ENCODE assay signal across 26 mouse cellular contexts in genomic region chr8:87818506-87818905, GRCm38 (mm10).
DNase-seq lines count a peak whose midpoint lies in the region; ATAC-seq and TF ChIP-seq lines count a peak whose summit lies in the region.
"Had no signal": no experiment of that assay in that cellular context is flagged by ENCODE, and none has a peak within 500 bp of the region (broad histone marks: within the 10 kb centered on the region; RNA-seq: fewer than 3 reads in every experiment).

No protein-coding gene starts in this region.

- H3K4me2 ChIP-seq in midbrain, postnatal 0 days (ENCODE audit: low read depth, low read length, poor library complexity, severe bottlenecking): no peak overlapping the region
- H3K4me2 ChIP-seq in lung, postnatal 0 days (replicated peaks; ENCODE audit: low read depth, low read length): no peak overlapping the region
- H3K4me2 ChIP-seq in heart, embryonic 12.5 days: no peak overlapping the region
- H3K4me2 ChIP-seq: embryonic facial prominence, embryonic 13.5 days; heart, embryonic 15.5 days; limb, embryonic 13.5 days; lung, embryonic 14.5 days had no signal

- H3K4me3 ChIP-seq in midbrain, embryonic 10.5 days: no peak overlapping the region
- no peak overlapping the region for H3K4me3 ChIP-seq in midbrain, postnatal 0 days (ENCODE audit: low read depth, low read length)
- no peak overlapping the region for H3K4me3 ChIP-seq in lung, postnatal 0 days (ENCODE audit: low read depth, low read length)
- no peak overlapping the region for H3K4me3 ChIP-seq in heart, embryonic 12.5 days
- H3K4me3 ChIP-seq: embryonic facial prominence, embryonic 13.5 days; erythroblast, embryonic 14.5 days; gastrocnemius, adult 2 months; heart, embryonic 15.5 days; layer of hippocampus, adult 2 months; limb, embryonic 13.5 days had no signal

- H3K27ac ChIP-seq in midbrain, embryonic 10.5 days (replicated peaks): peak overlapping the region; percentile 25; the same call in 1 of the 2 replicates
- no peak overlapping the region for H3K27ac ChIP-seq in midbrain, postnatal 0 days (ENCODE audit: low read depth, low read length)
- H3K27ac ChIP-seq in lung, postnatal 0 days (ENCODE audit: low read length): no peak overlapping the region
- H3K27ac ChIP-seq in heart, embryonic 12.5 days (ENCODE audit: poor library complexity, severe bottlenecking): no peak overlapping the region
- H3K27ac ChIP-seq: embryonic facial prominence, embryonic 13.5 days; gastrocnemius, adult 2 months; heart, embryonic 15.5 days; layer of hippocampus, adult 2 months; limb, embryonic 13.5 days; liver, embryonic 14.5 days had no signal

- no peak overlapping the region for H3K9ac ChIP-seq in midbrain, postnatal 0 days (replicated peaks; ENCODE audit: low read length, poor library complexity, severe bottlenecking)
- H3K9ac ChIP-seq in lung, postnatal 0 days (replicated peaks; ENCODE audit: low read depth): no peak overlapping the region
- H3K9ac ChIP-seq in heart, embryonic 12.5 days: no peak overlapping the region
- H3K9ac ChIP-seq: embryonic facial prominence, embryonic 13.5 days; heart, embryonic 15.5 days; limb, embryonic 13.5 days; liver, embryonic 14.5 days; lung, embryonic 14.5 days had no signal

- 91% methylated on average over 7 of the region's 7 CpGs for WGBS in midbrain, embryonic 10.5 days
- 92% methylated on average over 7 of the region's 7 CpGs for WGBS in midbrain, postnatal 0 days
- 89% methylated on average over 7 of the region's 7 CpGs for WGBS in lung, postnatal 0 days
- WGBS in heart, embryonic 12.5 days: 82% methylated on average over 7 of the region's 7 CpGs

- no peak for ATAC-seq in cerebellum, adult (ENCODE audit: insufficient number of reproducible peaks, low FRiP score, low TSS enrichment)
- ATAC-seq in midbrain, postnatal 0 days (ENCODE audit: low FRiP score): no peak
- no peak for ATAC-seq in lung, postnatal 0 days
- no peak for ATAC-seq in heart, embryonic 12.5 days (ENCODE audit: insufficient number of reproducible peaks, low FRiP score)
- ATAC-seq: CD4-positive, CD25-positive, alpha-beta regulatory T cell, adult 4 months; forebrain, embryonic 14.5 days; hindbrain, embryonic 16.5 days; intestine, embryonic 16.5 days had no signal

- peaks cover 40% of the 10 kb centered on the region for H3K4me1 ChIP-seq in midbrain, embryonic 10.5 days
- peaks cover 15% of the 10 kb centered on the region; the same call in 1 of the 2 replicates for H3K4me1 ChIP-seq in midbrain, postnatal 0 days (ENCODE audit: insufficient read depth, low read length)
- H3K4me1 ChIP-seq in lung, postnatal 0 days (ENCODE audit: insufficient read depth, low read depth, low read length): no peaks in the 10 kb centered on the region
- H3K4me1 ChIP-seq in heart, embryonic 12.5 days (replicated peaks): peaks cover 25% of the 10 kb centered on the region

- H3K27me3 ChIP-seq in midbrain, embryonic 10.5 days (ENCODE audit: low read depth, poor library complexity, severe bottlenecking): no peaks in the 10 kb centered on the region
- no peaks in the 10 kb centered on the region for H3K27me3 ChIP-seq in midbrain, postnatal 0 days (ENCODE audit: insufficient read depth, low read length)
- H3K27me3 ChIP-seq in lung, postnatal 0 days (replicated peaks; ENCODE audit: insufficient read depth, low read length): no peaks in the 10 kb centered on the region
- H3K27me3 ChIP-seq in heart, embryonic 12.5 days (replicated peaks): no peaks in the 10 kb centered on the region
- H3K27me3 ChIP-seq: embryonic facial prominence, embryonic 13.5 days; heart, embryonic 15.5 days; limb, embryonic 13.5 days had no signal

- TF ChIP-seq CTCF in midbrain, postnatal 0 days (IDR thresholded peaks at IDR 0.05): no peak
- no peak for TF ChIP-seq CTCF in lung, postnatal 0 days (IDR thresholded peaks at IDR 0.05)

- H3K9me3 ChIP-seq in midbrain, embryonic 10.5 days (replicated peaks): no peaks in the 10 kb centered on the region
- H3K9me3 ChIP-seq in midbrain, postnatal 0 days (ENCODE audit: low read length): no peaks in the 10 kb centered on the region
- H3K9me3 ChIP-seq in lung, postnatal 0 days (ENCODE audit: low read length): no peaks in the 10 kb centered on the region
- no peaks in the 10 kb centered on the region; the same call in 1 of the 2 replicates for H3K9me3 ChIP-seq in heart, embryonic 12.5 days (replicated peaks)
- H3K9me3 ChIP-seq: embryonic facial prominence, embryonic 13.5 days; heart, embryonic 15.5 days; limb, embryonic 13.5 days had no signal

- TF ChIP-seq EP300 in lung, postnatal 0 days (IDR thresholded peaks at IDR 0.05): no peak

- H3K36me3 ChIP-seq in midbrain, embryonic 10.5 days: peaks cover 19% of the 10 kb centered on the region
- H3K36me3 ChIP-seq in midbrain, postnatal 0 days (ENCODE audit: insufficient read depth, low read length): no peaks in the 10 kb centered on the region
- no peaks in the 10 kb centered on the region for H3K36me3 ChIP-seq in lung, postnatal 0 days (ENCODE audit: insufficient read depth, low read length)
- H3K36me3 ChIP-seq in heart, embryonic 12.5 days: no peaks in the 10 kb centered on the region
- H3K36me3 ChIP-seq: embryonic facial prominence, embryonic 13.5 days; heart, embryonic 15.5 days had no signal

- DNase-seq in cerebellum, adult 18-20 months: peak; percentile 43 to 54
- DNase-seq in midbrain, embryonic 10.5 days (ENCODE audit: low spot score): no peak
- no peak for DNase-seq in midbrain, postnatal 0 days (ENCODE audit: low spot score)
- peak; percentile 73 to 83 for DNase-seq in cerebellum, postnatal 10 days
- DNase-seq in lung, postnatal 0 days (ENCODE audit: low spot score): no peak
- DNase-seq: gastrocnemius, adult 2 months; heart, postnatal 36 days; kidney, adult 9 months; kidney, postnatal 25 days; lung, embryonic 14.5 days; lung, postnatal 4 days; retina, postnatal 1 day; right cerebral cortex, postnatal 25 days; spleen, adult 18-20 months had no signal

Comparison
In these comparisons a context has a peak if more than half of its experiments do, and no peak if none do; other contexts are left out.
1. DNase-seq: peak in cerebellum, adult 18-20 months (2 of 2) and cerebellum, postnatal 10 days (2 of 2); none in midbrain, embryonic 10.5 days (single experiment), midbrain, postnatal 0 days (single experiment) and lung, postnatal 0 days (single experiment).